Mouse (Mus musculus): ENCODE data around the gene Lgsn. TPM values are rescaled to one million over a fixed set of nuclear protein-coding genes. Genes with fewer than 3 reads are reported as not detected.

The Lgsn gene
- polyA plus RNA-seq (2012; rRNA removed; ENCODE audit: low replicate concordance) = 0.07 TPM in 1 of 2 replicates, not detected in the other

DNA sequence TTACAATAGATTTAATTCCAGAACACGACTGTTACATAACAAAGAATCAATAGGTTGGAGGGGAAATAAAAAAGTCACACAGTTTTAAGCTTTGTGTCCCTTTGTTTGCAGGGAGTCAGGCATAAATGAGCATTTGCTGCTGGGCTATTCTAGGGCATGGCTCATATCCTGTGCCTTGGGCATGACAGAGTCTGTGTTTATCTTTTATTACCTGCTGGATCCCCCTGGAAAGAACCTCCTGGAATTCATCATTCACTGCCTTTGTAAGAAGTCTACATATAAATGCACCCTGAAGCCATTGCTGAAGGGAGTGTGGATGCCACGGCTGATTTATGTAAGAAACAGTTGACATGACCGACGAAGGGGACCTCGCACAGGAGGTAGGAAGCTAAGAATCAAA is at the start of gene Lgsn:
Gene Lgsn, plus strand, starts transcription at position 301 of the 400 bp plus-strand sequence.

DNA sequence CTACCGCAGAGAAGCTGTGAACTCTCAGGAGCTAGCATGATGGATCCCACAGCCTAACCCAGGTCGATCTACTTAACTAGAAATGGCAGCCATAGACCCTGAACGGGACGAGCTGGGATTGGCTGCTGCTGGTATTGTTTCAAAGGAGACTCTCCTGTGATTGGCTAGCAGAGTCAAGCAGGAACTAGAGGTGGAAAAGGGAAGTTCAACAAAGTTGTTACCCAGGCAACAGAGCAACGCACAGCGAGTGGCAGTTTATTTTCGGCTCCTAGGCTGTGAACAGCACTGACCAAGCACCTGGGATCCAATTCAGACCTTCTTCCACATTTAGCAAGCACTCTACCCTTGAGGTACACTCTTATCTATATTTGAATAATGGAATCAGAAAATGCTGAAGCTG is 46.4 kb downstream of the Lgsn start, which contains the start of the genes 4931428L18Rik and Pih1d3:
Gene 4931428L18Rik, minus strand, starts transcription at position 121 of the 400 bp plus-strand sequence.
Gene Pih1d3, plus strand, starts transcription at position 275 of the 400 bp plus-strand sequence.

Other genes starting within 250 kb of the Lgsn start
- not detected in 2 replicates for gene AC153137.1, start 198.4 kb upstream of the Lgsn start, polyA plus RNA-seq (2012; rRNA removed; ENCODE audit: low replicate concordance)
- 0.26 and 1.2 TPM in 2 replicates for gene 4931428L18Rik, start 46.3 kb downstream of the Lgsn start, polyA plus RNA-seq (2012; rRNA removed; ENCODE audit: low replicate concordance)
- gene Pih1d3, start 46.4 kb downstream of the Lgsn start, polyA plus RNA-seq (2012; rRNA removed; ENCODE audit: low replicate concordance) = not detected in 2 replicates

Measured in mammary gland, adult 2 months (tissue).